Mouse (Mus musculus) neural tube, embryonic 14.5 days (tissue): ENCODE measurements at regions not wholly inside any gene's neighbourhood (a gene's known extent, or its start where the extent isn't known, plus 50 kb on each side); places are given as distances from the start of the nearest gene placed in this dataset.
A peak's percentile ranks its signal among the peaks of the same experiment; 100 is the strongest.
"Not testable (repeated sequence)": the region's sequence is repeated elsewhere in the genome, so short reads cannot be mapped to it uniquely, and the experiment has no call there.

Experiments
- ATAC-seq: fragments of 200-750 bp; cut with Nextera tagmentation; 2 replicates; pipeline ENCODE4 v1.8.0; 2017; ENCODE audit warnings: low read depth, mild to moderate bottlenecking, moderate TSS enrichment, moderate library complexity
- H3K27ac ChIP-seq: fragments of 300-500 bp; sonication (generic); 2 replicates; pipeline ENCODE4 v1.5.1; 2014; ENCODE audit warnings: low read depth, mild to moderate bottlenecking, control low read depth, low read length, moderate library complexity, mixed read lengths
- H3K27me3 ChIP-seq: fragments of 300-500 bp; sonication (generic); 2 replicates; pipeline ENCODE4 v1.6.1; 2014; ENCODE audit warnings: low read length; ENCODE audit not compliant: control insufficient read depth, insufficient read depth
- H3K36me3 ChIP-seq: fragments of 300-500 bp; sonication (generic); 2 replicates; pipeline ENCODE4 v1.6.1; 2014; ENCODE audit warnings: low read length, mixed read lengths; ENCODE audit not compliant: control insufficient read depth, insufficient read depth
- H3K4me1 ChIP-seq: fragments of 300-500 bp; sonication (generic); 2 replicates; pipeline ENCODE4 v1.6.1; 2014; ENCODE audit warnings: low read length; ENCODE audit not compliant: control insufficient read depth, insufficient read depth
- H3K4me2 ChIP-seq: fragments of 300-500 bp; sonication (generic); 2 replicates; pipeline ENCODE4 v1.6.1; 2014; ENCODE audit warnings: mild to moderate bottlenecking, low read depth, low read length, control low read depth
- H3K4me3 ChIP-seq: fragments of 300-500 bp; sonication (generic); 2 replicates; pipeline ENCODE4 v1.5.1; 2014; ENCODE audit warnings: low read depth, low read length, control low read depth, mixed read lengths
- H3K9ac ChIP-seq: fragments of 300-500 bp; sonication (generic); replicated peaks from 2 replicates; pipeline ENCODE4 v1.6.1; 2014; ENCODE audit warnings: low read depth, mild to moderate bottlenecking, control low read depth, low read length, mixed read lengths
- H3K9me3 ChIP-seq: fragments of 300-500 bp; sonication (generic); 2 replicates; pipeline ENCODE4 v1.6.1; 2016; ENCODE audit warnings: low read length; ENCODE audit not compliant: control insufficient read depth
- WGBS: fragments of 180-500 bp; shearing (Covaris S2); extraction: QIAGEN DNeasy Blood & Tissue Kit; methylation state at CpG from one replicate; pipeline ENCODE4 v1.1.7; 2014; 5-methylcytosine and 5-hydroxymethylcytosine counted together

DNA sequence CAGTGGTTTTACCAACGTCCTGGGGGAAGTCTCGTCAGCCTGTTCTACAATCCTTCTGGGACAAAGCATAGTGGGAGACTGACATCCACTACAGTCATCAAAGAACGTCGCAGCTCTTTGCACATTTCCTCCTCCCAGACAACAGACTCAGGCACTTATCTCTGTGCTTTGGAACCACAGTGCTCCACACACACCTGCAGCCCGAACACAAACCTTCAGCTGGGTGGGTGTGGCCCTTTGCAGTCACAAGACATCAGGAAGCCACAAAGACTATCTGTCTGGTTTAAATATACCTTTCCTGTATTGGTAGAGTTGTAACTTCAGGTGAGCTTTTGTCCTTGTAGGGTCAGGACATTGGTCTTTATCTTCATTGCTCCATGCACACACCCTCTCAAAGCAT, 708.6 kb downstream of the Dad1 start:
- Histone ChIP-seq H3K27ac (no peak overlapping the region), H3K27me3 (no peaks in the 10 kb centered on the region), H3K36me3 (no peaks in the 10 kb centered on the region), H3K9ac (no peak overlapping the region), H3K4me3 (no peak overlapping the region), H3K4me2 (no peak overlapping the region), H3K9me3 (no peaks in the 10 kb centered on the region), H3K4me1 (no peaks in the 10 kb centered on the region)
- WGBS, result 72% methylated on average over 5 of the region's 5 CpGs
- ATAC-seq, result no peak

DNA sequence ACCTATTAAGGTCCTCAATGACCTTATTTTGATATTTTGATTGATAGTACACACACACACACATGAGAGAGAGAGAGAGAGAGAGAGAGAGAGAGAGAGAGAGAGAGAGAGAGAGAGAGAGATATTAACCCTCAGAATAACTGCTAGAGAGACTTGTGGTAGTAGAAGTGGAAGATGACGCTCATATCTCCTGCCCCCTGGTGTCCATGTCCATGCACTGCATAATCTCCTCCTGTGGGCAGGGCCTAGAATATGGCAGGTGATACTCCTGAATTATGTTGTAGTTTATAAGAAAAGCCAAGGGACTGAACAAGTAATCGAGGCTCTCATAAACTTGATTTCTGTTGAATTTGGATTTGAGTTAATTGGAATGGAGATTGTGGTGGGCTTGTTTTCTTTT, 712.3 kb downstream of the Dad1 start:
- not testable (repeated sequence) for H3K9ac ChIP-seq, H3K4me3 ChIP-seq, H3K36me3 ChIP-seq, ATAC-seq, H3K9me3 ChIP-seq, H3K27ac ChIP-seq, H3K4me2 ChIP-seq, H3K27me3 ChIP-seq, H3K4me1 ChIP-seq
- 75% methylated on average over 2 of the region's 2 CpGs for WGBS

DNA sequence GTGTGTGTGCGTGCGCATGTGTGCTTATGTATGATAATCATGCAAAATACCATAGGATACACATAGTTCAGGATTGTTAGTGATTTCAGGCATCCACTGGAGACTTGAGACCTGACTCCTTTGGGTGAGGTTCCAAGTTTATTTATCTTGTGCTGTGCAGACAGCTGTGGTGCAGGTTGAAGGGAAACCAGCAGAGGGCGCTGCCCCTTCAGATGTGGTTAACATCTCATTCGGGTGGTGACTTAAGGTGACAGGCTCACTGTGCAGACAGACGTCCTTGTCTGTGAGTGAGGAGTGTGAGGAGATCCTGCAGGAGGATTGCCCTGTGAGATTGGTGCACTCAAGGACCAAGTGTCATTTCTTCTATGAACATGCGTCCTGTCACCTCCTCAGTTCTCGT, 716.0 kb downstream of the Dad1 start:
- H3K36me3 ChIP-seq, H3K4me2 ChIP-seq, H3K27ac ChIP-seq, H3K27me3 ChIP-seq, ATAC-seq, H3K9me3 ChIP-seq, H3K4me3 ChIP-seq, H3K4me1 ChIP-seq, H3K9ac ChIP-seq: not testable (repeated sequence)
- WGBS, result 58% methylated on average over 7 of the region's 7 CpGs

DNA sequence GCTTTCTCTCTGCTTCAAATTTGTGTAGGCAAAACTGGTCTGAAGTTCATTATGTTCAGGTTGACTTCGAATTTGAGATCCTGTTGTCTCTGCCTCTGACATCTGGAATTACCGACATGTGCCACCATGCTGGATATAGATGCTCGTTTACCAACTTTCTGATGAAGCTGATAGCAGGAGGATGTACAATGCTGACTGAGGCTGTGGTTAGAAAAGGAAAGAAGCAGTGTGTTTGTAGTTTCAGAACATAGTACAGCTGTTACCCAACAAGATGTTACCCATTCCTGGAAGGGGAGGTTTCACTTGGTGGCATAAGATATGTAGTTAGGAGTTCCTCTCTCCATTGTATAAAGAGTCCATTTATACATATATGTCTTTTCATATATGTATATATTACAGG, 730.5 kb downstream of the Dad1 start:
- not testable (repeated sequence) for H3K4me3 ChIP-seq, H3K9me3 ChIP-seq, H3K4me1 ChIP-seq, H3K9ac ChIP-seq, ATAC-seq, H3K36me3 ChIP-seq, H3K4me2 ChIP-seq, H3K27me3 ChIP-seq, H3K27ac ChIP-seq
- no CpG with 5 or more reads among the region's 3 CpGs for WGBS

DNA sequence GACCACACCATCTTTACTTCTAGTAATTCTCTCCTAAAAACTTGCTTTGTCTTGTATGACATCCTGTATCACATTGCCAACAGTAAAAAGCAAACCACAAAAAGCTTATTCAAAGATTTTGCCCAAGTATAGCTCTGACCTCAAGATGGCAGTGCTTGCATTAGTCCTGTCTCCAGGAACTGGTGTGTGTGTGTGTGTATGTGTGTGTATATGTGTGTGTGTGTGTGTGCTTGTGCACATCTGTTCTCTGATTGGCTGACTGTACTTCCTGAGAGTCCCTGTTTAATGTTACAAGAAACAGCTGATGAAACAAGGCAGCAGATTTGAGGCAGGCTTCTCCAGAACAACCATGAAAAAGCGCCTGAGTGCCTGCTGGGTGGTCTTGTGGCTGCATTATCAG, 735.0 kb downstream of the Dad1 start:
- H3K4me2 ChIP-seq, H3K4me3 ChIP-seq, ATAC-seq, H3K36me3 ChIP-seq, H3K9ac ChIP-seq, H3K27me3 ChIP-seq, H3K27ac ChIP-seq, H3K9me3 ChIP-seq, H3K4me1 ChIP-seq: not testable (repeated sequence)
- no CpG with 5 or more reads among the region's 1 CpGs for WGBS

DNA sequence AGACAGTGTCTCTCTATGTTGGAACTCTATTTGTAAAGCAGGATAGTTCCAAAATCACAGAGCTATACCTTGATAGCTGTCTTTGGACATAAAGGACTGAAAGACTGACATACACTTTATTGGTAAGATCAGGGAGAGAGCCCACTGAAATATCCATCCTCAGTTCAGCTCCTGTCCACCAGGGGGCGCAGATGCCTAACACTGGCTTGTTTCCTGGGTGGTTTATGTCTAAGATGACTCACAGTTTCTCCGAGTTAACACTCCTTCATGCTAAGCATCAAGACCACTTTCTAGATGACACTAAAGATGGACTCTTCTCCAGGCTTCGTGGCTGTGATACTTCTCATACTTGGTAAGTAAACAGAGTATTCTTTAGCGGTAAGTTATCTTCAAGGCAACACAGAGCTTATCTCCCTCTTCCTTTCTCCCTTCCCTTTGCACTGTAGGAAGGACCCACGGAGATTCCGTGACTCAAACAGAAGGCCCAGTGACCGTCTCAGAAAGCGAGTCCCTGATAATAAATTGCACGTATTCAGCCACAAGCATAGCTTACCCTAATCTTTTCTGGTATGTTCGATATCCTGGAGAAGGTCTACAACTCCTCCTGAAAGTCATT, 737.2 kb downstream of the Dad1 start:
- not testable (repeated sequence) for H3K9me3 ChIP-seq, H3K27ac ChIP-seq, H3K36me3 ChIP-seq, H3K27me3 ChIP-seq, H3K4me3 ChIP-seq, H3K9ac ChIP-seq, H3K4me1 ChIP-seq, H3K4me2 ChIP-seq, ATAC-seq
- WGBS, result no CpG with 5 or more reads among the region's 10 CpGs

DNA sequence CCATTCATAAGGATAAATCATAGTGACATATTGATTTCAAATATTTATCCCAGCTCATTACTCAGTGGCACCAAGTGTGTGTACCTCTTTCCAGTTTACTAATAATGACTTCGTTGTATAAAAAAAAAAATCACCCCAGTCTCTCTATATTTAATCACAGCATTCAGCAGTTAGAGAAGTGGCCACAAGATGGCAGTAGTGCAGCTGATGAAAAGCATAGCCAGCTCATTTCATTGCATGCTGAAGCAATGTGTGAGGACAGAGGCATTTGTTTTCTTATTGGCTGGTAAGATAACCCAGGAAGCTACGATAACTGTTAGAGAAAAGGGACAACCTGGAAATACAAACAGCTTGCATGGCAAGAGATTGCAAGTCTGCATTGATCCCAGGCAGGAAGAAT, 748.5 kb downstream of the Dad1 start:
- not testable (repeated sequence) for H3K4me3 ChIP-seq, H3K4me2 ChIP-seq, H3K9me3 ChIP-seq, H3K27ac ChIP-seq, H3K9ac ChIP-seq, H3K4me1 ChIP-seq, H3K36me3 ChIP-seq, H3K27me3 ChIP-seq
- ATAC-seq, result peak; percentile 83; the same call in 1 of the 2 replicates
- 52% methylated on average over 1 of the region's 2 CpGs for WGBS

DNA sequence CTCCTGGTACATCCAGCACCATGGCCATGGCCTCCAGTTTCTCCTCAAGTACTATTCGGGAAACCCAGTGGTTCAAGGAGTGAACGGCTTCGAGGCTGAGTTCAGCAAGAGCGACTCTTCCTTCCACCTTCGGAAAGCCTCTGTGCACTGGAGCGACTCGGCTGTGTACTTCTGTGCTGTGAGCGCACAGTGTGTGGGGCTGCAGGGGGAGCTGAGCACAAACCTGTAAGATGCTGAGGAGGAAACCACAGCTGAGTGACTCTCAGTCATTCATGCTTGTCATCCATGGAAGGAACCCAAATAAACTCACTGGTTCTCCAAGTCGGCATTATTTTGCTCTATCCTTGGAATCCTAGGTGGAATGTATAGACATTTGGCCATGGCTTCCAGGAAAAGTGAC, 765.5 kb downstream of the Dad1 start:
- ATAC-seq, H3K4me1 ChIP-seq, H3K27ac ChIP-seq, H3K9me3 ChIP-seq, H3K4me3 ChIP-seq, H3K27me3 ChIP-seq, H3K4me2 ChIP-seq, H3K9ac ChIP-seq, H3K36me3 ChIP-seq: not testable (repeated sequence)
- WGBS, result 95% methylated on average over 6 of the region's 9 CpGs

DNA sequence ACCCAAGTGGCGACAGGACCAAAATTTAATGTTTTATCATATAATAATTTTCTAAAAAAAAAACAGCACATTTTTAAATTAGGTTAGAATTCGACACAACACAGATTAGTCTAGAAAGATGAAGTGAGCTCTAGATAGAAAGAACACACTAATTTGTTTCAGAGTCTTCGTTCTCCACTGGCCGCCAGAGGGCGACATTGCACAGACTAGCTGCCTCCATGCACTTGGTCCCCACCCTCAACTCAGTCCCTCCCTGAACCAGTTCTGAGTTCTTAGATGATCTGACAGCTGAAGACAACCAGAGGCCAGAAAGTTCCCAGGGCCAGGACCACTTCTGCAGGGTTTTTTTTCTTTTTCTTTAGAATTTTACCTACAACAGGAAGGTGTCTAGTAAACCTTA, 766.3 kb downstream of the Dad1 start:
- H3K4me3 ChIP-seq, H3K27me3 ChIP-seq, H3K4me2 ChIP-seq, H3K9ac ChIP-seq, H3K36me3 ChIP-seq, H3K9me3 ChIP-seq, H3K27ac ChIP-seq, H3K4me1 ChIP-seq, ATAC-seq: not testable (repeated sequence)
- 30% methylated on average over 5 of the region's 5 CpGs for WGBS

DNA sequence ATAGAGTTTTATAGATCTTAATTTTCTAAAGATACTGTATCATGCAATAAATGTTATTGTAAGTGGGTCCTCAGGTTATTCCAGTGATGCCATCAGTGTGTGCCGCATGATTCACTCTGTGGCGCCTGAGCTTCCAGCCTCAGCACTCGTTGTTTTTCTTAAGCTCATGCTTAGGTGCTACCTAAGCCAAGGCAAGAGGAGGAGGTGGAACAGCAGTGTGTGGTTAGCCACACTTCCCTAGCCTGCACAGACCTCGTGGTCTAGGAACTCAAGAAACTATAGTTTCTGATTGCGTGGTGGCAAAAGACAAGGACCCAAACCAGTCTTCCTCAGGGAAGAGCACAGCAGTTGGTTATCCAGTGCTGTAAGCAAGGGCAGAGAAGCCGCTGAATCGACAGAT, 779.7 kb downstream of the Dad1 start:
- not testable (repeated sequence) for H3K4me3 ChIP-seq, H3K36me3 ChIP-seq, H3K27me3 ChIP-seq, H3K4me1 ChIP-seq, H3K27ac ChIP-seq, ATAC-seq, H3K9me3 ChIP-seq, H3K9ac ChIP-seq, H3K4me2 ChIP-seq
- WGBS, result 95% methylated on average over 7 of the region's 7 CpGs
